Mouse (Mus musculus): ENCODE data around the gene Cav2. TPM values are rescaled to one million over a fixed set of nuclear protein-coding genes. Genes with fewer than 3 reads are reported as not detected.

Cav2 gene
- total RNA-seq (2012; rRNA removed) (not detected in 2 replicates), total RNA-seq (2014; rRNA removed) (0.08 TPM in 1 of 2 replicates, not detected in the other), polyA plus RNA-seq (2012; ENCODE audit: insufficient read length, low read depth) (not detected in 2 replicates)

- TF ChIP-seq ZC3H11A (IDR thresholded peaks at IDR 0.05; ENCODE audit: low read depth, low read length) (no peak), BHLHE40 (IDR thresholded peaks at IDR 0.05; ENCODE audit: low read depth, low read length) (no peak), ZNF384 (IDR thresholded peaks at IDR 0.05; ENCODE audit: low read depth, low read length) (no peak)
- no peaks in the 10 kb centered on the region for H3K36me3 ChIP-seq (replicated peaks in 1 of 2; ENCODE audit: control insufficient read depth in 1 of 2, insufficient read depth in 1 of 2, low read length in 1 of 2)
- DNase-seq (ENCODE audit: extremely low read depth): no peak
- no peak within 1 kb of the TSS for H3K4me3 ChIP-seq (replicated peaks in 1 of 3; ENCODE audit: low read depth in 2 of 3, low read length in 2 of 3, poor library complexity in 1 of 3)
- H3K9me3 ChIP-seq (replicated peaks; ENCODE audit: low read length): no peaks in the 10 kb centered on the region
- H3K4me2 ChIP-seq (ENCODE audit: insufficient read depth, low read depth, poor library complexity, severe bottlenecking): no peak within 1 kb of the TSS; the same call in 1 of the 2 replicates
- H3K9ac ChIP-seq (ENCODE audit: insufficient read depth, low read depth): no peak within 1 kb of the TSS
- H3K27ac ChIP-seq (ENCODE audit: insufficient read depth, low read depth): no peak within 1 kb of the TSS
- H3K4me1 ChIP-seq (ENCODE audit: control insufficient read depth in 1 of 2, insufficient read depth in 2 of 2): peaks cover 12 to 23% of the 10 kb centered on the region in 2 experiments
- no peaks in the 10 kb centered on the region for H3K27me3 ChIP-seq (replicated peaks)
- H3K79me2 ChIP-seq (replicated peaks; ENCODE audit: control insufficient read depth, extremely low read depth, insufficient read depth, poor library complexity, severe bottlenecking): no peaks in the 10 kb centered on the region
- dilution Hi-C loops (cut with MboI; ENCODE audit: extremely low pct_ligation_motif_present, extremely low pct_unique_long_range_greater_than_20kb, low sequenced_read_pairs): no loop called here
- in situ Hi-C loops (cut with MboI; ENCODE audit: low pct_ligation_motif_present, low pct_unique_long_range_greater_than_20kb, low sequenced_read_pairs): no loop called here
Measured at GRCm38 (mm10) chr6:17280939-17281756, at the start of gene Cav2. Gene Cav2, plus strand, starts transcription at chr6:17281185.

- TF ChIP-seq JUND (conservative IDR thresholded peaks at IDR 0.05; ENCODE audit: low read depth, low read length) (no peak), CHD2 (IDR thresholded peaks at IDR 0.05; ENCODE audit: low read length) (no peak), USF1 (IDR thresholded peaks at IDR 0.05; ENCODE audit: low read depth, low read length) (no peak), BHLHE40 (IDR thresholded peaks at IDR 0.05; ENCODE audit: low read depth, low read length) (no peak)
- Histone ChIP-seq H3K79me2 (replicated peaks; ENCODE audit: control insufficient read depth, extremely low read depth, insufficient read depth, poor library complexity, severe bottlenecking) (no peaks in the 10 kb centered on the region), H3K27ac (ENCODE audit: insufficient read depth, low read depth) (no peak overlapping the region), H3K4me1 (ENCODE audit: control insufficient read depth in 1 of 2, insufficient read depth in 2 of 2) (no peaks in the 10 kb centered on the region; a peak in 1 of 4 replicates), H3K4me2 (ENCODE audit: insufficient read depth, low read depth, poor library complexity, severe bottlenecking) (no peak overlapping the region), H3K36me3 (replicated peaks in 1 of 2; ENCODE audit: control insufficient read depth in 1 of 2, insufficient read depth in 1 of 2, low read length in 1 of 2) (no peaks in the 10 kb centered on the region), H3K9me3 (replicated peaks; ENCODE audit: low read length) (no peaks in the 10 kb centered on the region), H3K27me3 (replicated peaks) (no peaks in the 10 kb centered on the region), H3K9ac (ENCODE audit: insufficient read depth, low read depth) (no peak overlapping the region), H3K4me3 (replicated peaks in 1 of 3; ENCODE audit: low read depth in 2 of 3, low read length in 2 of 3, poor library complexity in 1 of 3) (no peak overlapping the region)
- dilution Hi-C loops (cut with MboI; ENCODE audit: extremely low pct_ligation_motif_present, extremely low pct_unique_long_range_greater_than_20kb, low sequenced_read_pairs) (no loop called here), in situ Hi-C loops (cut with MboI; ENCODE audit: low pct_ligation_motif_present, low pct_unique_long_range_greater_than_20kb, low sequenced_read_pairs) (no loop called here)
- no peak for DNase-seq (ENCODE audit: extremely low read depth)
Measured at GRCm38 (mm10) chr6:17239693-17240092, 41.3 kb upstream of the Cav2 start.

- Histone ChIP-seq H3K27ac (ENCODE audit: insufficient read depth, low read depth) (no peak overlapping the region), H3K4me2 (ENCODE audit: insufficient read depth, low read depth, poor library complexity, severe bottlenecking) (no peak overlapping the region), H3K9ac (ENCODE audit: insufficient read depth, low read depth) (no peak overlapping the region), H3K4me3 (replicated peaks in 1 of 3; ENCODE audit: low read depth in 2 of 3, low read length in 2 of 3, poor library complexity in 1 of 3) (no peak overlapping the region), H3K27me3 (replicated peaks) (no peaks in the 10 kb centered on the region), H3K79me2 (replicated peaks; ENCODE audit: control insufficient read depth, extremely low read depth, insufficient read depth, poor library complexity, severe bottlenecking) (no peaks in the 10 kb centered on the region), H3K36me3 (replicated peaks in 1 of 2; ENCODE audit: control insufficient read depth in 1 of 2, insufficient read depth in 1 of 2, low read length in 1 of 2) (no peaks in the 10 kb centered on the region), H3K4me1 (ENCODE audit: control insufficient read depth in 1 of 2, insufficient read depth in 2 of 2) (no peaks in the 10 kb centered on the region; a peak in 1 of 4 replicates), H3K9me3 (replicated peaks; ENCODE audit: low read length) (no peaks in the 10 kb centered on the region)
- TF ChIP-seq JUN (IDR thresholded peaks at IDR 0.05; ENCODE audit: insufficient read depth, low read depth, low read length): no peak
- no peak for TF ChIP-seq KAT2A (IDR thresholded peaks at IDR 0.05; ENCODE audit: insufficient replicate concordance, low read length)
- TF ChIP-seq RCOR1 (conservative IDR thresholded peaks at IDR 0.05; ENCODE audit: low read depth, low read length): no peak
- no peak for TF ChIP-seq UBTF (IDR thresholded peaks at IDR 0.05; ENCODE audit: low read depth, low read length)
- TF ChIP-seq MAX (IDR thresholded peaks at IDR 0.05; ENCODE audit: low read length): no peak
- no peak for TF ChIP-seq POLR2A (IDR thresholded peaks at IDR 0.05; ENCODE audit: low read depth, low read length)
- no peak for TF ChIP-seq USF2 (conservative IDR thresholded peaks at IDR 0.05; ENCODE audit: low read depth, low read length)
- no peak for TF ChIP-seq EP300 (IDR thresholded peaks at IDR 0.05; ENCODE audit: low read length)
- dilution Hi-C loops (cut with MboI; ENCODE audit: extremely low pct_ligation_motif_present, extremely low pct_unique_long_range_greater_than_20kb, low sequenced_read_pairs): no loop called here
- in situ Hi-C loops (cut with MboI; ENCODE audit: low pct_ligation_motif_present, low pct_unique_long_range_greater_than_20kb, low sequenced_read_pairs): no loop called here
- no peak for DNase-seq (ENCODE audit: extremely low read depth)
Measured at GRCm38 (mm10) chr6:17241013-17241412, 40.0 kb upstream of the Cav2 start.
